8 mouse cellular contexts compared by ENCODE assay signal in genomic region chr10:128821358-128822056, GRCm38 (mm10). TPM values are rescaled to one million over a fixed set of nuclear protein-coding genes. Genes with fewer than 3 reads are reported as not detected.
DNase-seq lines count a peak whose midpoint lies in the region; ATAC-seq lines count a peak whose summit lies in the region.

TSS of gene Ormdl2 (minus strand) at chr10:128821645.

- H3K27me3 ChIP-seq in lung, embryonic 16.5 days (ENCODE audit: control insufficient read depth, insufficient read depth, low read depth, low read length) = no peaks in the 10 kb centered on the region

- peak; percentile 98 to 99 for ATAC-seq in hematopoietic stem cell, adult 5-6 weeks (replicated peaks in 1 of 2; ENCODE audit: insufficient read depth in 1 of 2, low FRiP score in 2 of 2, low TSS enrichment in 1 of 2, low read depth in 1 of 2, poor library complexity in 2 of 2, severe bottlenecking in 2 of 2)
- ATAC-seq in lung, embryonic 16.5 days (ENCODE audit: low read depth) = peak; percentile 100

- peak within 1 kb of the TSS; percentile 86 for H3K9ac ChIP-seq in lung, embryonic 16.5 days (ENCODE audit: low read length)

- peak within 1 kb of the TSS; percentile 47 for H3K27ac ChIP-seq in lung, embryonic 16.5 days (ENCODE audit: low read length)

- peaks cover 21% of the 10 kb centered on the region for H3K36me3 ChIP-seq in lung, embryonic 16.5 days (ENCODE audit: control insufficient read depth, insufficient read depth, low read length)

- WGBS in lung, embryonic 16.5 days = under 1% methylated on average over 46 of the region's 46 CpGs

- H3K4me1 ChIP-seq in lung, embryonic 16.5 days (replicated peaks; ENCODE audit: control insufficient read depth, insufficient read depth, low read length) = peaks cover 13% of the 10 kb centered on the region

- DNase-seq in MEL-GATA-1-ER (ENCODE audit: extremely low read depth, low read depth) = peak; percentile 99
- DNase-seq in cerebellum, adult 8-10 months = peak; percentile 99
- DNase-seq in forelimb bud, embryonic 11.5 days (ENCODE audit: low read depth, low spot score) = peak; percentile 99
- DNase-seq in layer of hippocampus, adult 9-10 months (ENCODE audit: low spot score) = peak; percentile 99
- DNase-seq in ovary, postnatal 10 days (ENCODE audit: low spot score) = peak; percentile 97
- peak; percentile 88 to 91 for DNase-seq in thymus, postnatal 10 days (ENCODE audit: low spot score in 2 of 2)

- H3K4me3 ChIP-seq in lung, embryonic 16.5 days (ENCODE audit: low read length) = peak within 1 kb of the TSS; percentile 85

- peak within 1 kb of the TSS; percentile 77 for H3K4me2 ChIP-seq in lung, embryonic 16.5 days (ENCODE audit: low read depth, low read length)

- H3K9me3 ChIP-seq in lung, embryonic 16.5 days (ENCODE audit: control insufficient read depth, low read length) = no peaks in the 10 kb centered on the region

RNA-seq across cellular contexts. Expression of gene Ormdl2, which starts in this region (rescaled TPM):
- 61.1 and 74.1 TPM in 2 replicates for total RNA-seq in hematopoietic stem cell, adult 5-6 weeks (2017)
- 76.6 and 86.4 TPM in 2 replicates for polyA plus RNA-seq in lung, embryonic 16.5 days (2015; fragmentation: Nextera tagmentation; extraction: Ambion mirVana)

Comparison
In these comparisons a context has a peak if more than half of its experiments do, and no peak if none do; other contexts are left out.
1. Peak in every context shown above with its lines: DNase-seq, ATAC-seq, H3K4me3 ChIP-seq and H3K27ac ChIP-seq.